Mouse (Mus musculus) spleen, adult 2 months (tissue): ENCODE results near the gene Hsd3b1.

Source experiments
- CTCF ChIP-seq: fragments of 200-500 bp; IDR thresholded peaks from 2 replicates; pipeline ENCODE4 v1.5.1; 2011; ENCODE audit warnings: mild to moderate bottlenecking, inconsistent platforms; ENCODE audit not compliant: insufficient read depth, insufficient read length, insufficient replicate concordance; ENCODE audit errors: extremely low read depth
- POLR2A ChIP-seq: fragments of 200-500 bp; IDR thresholded peaks from 2 replicates; pipeline ENCODE4 v1.6.1; 2011; ENCODE audit warnings: low read depth, low read length, inconsistent platforms

DNA sequence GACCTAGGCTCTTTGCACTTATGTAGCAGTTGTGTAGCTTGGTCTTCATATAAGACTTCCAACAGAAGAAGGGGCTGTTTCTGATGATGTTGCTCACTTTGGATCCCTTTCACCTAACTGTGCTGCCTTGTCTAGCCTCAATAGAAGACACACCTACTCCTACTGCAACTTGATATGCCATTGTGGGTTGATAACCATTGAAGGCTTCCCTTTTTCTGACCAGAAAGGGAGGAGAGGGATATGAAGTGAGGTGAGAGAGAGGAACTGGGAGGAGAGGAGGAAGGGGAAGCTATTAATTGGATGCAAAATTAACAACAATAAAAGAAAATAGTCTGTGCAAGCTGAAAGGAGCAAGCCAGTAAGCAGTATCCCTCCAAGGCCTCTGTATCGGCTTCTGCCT, 3.2 kb upstream of the Hsd3b1 start:
- no peak for TF ChIP-seq CTCF
- no peak for TF ChIP-seq POLR2A
